Mouse (Mus musculus) liver, postnatal 0 days (tissue): ENCODE measurements at regions not wholly inside any gene's neighbourhood (a gene's known extent, or its start where the extent isn't known, plus 50 kb on each side); places are given as distances from the start of the nearest gene placed in this dataset.

ENCODE experiments used
- ATAC-seq: fragments of 200-750 bp; cut with Nextera tagmentation; 2 replicates; pipeline ENCODE4 v1.8.0; 2017; ENCODE audit warnings: mild to moderate bottlenecking, moderate library complexity
- DNase-seq: peaks from one replicate; pipeline ENCODE4 v3.0.0-alpha.2; 2016
- H3K27ac ChIP-seq: fragments of 300-500 bp; sonication (generic); 2 replicates; pipeline ENCODE4 v1.5.1; 2014; ENCODE audit warnings: antibody characterized with exemption, moderate library complexity, mild to moderate bottlenecking, low read depth
- H3K27me3 ChIP-seq: fragments of 300-500 bp; sonication (generic); 2 replicates; pipeline ENCODE4 v1.6.1; 2014; ENCODE audit warnings: low read length, control low read depth, mixed read lengths; ENCODE audit not compliant: insufficient read depth
- H3K36me3 ChIP-seq: fragments of 300-500 bp; sonication (generic); replicated peaks from 2 replicates; pipeline ENCODE4 v1.6.1; 2014; ENCODE audit warnings: mild to moderate bottlenecking, control low read depth, low read length, moderate library complexity, mixed read lengths; ENCODE audit not compliant: insufficient read depth
- H3K4me1 ChIP-seq: fragments of 300-500 bp; sonication (generic); 2 replicates; pipeline ENCODE4 v1.6.1; 2014; ENCODE audit warnings: antibody characterized with exemption, mild to moderate bottlenecking, control low read depth; ENCODE audit not compliant: insufficient read depth
- H3K4me2 ChIP-seq: fragments of 300-500 bp; sonication (generic); 2 replicates; pipeline ENCODE4 v1.6.1; 2014; ENCODE audit warnings: low read depth, mild to moderate bottlenecking, low read length, moderate library complexity, mixed read lengths
- H3K4me3 ChIP-seq: fragments of 300-500 bp; sonication (generic); 2 replicates; pipeline ENCODE4 v1.5.1; 2014; ENCODE audit warnings: low read depth, low read length
- H3K9ac ChIP-seq: fragments of 300-500 bp; sonication (generic); replicated peaks from 2 replicates; pipeline ENCODE4 v1.6.1; 2014; ENCODE audit warnings: mild to moderate bottlenecking, moderate library complexity
- H3K9me3 ChIP-seq: fragments of 300-500 bp; sonication (generic); 2 replicates; pipeline ENCODE4 v1.6.1; 2016; ENCODE audit warnings: mild to moderate bottlenecking, control low read depth, low read length, mixed read lengths
- CTCF ChIP-seq: sonication (generic); IDR thresholded peaks from 2 replicates; pipeline ENCODE4 v1.5.1; 2016; ENCODE audit warnings: antibody characterized with exemption, low read depth
- EP300 ChIP-seq: IDR thresholded peaks from 2 replicates; pipeline ENCODE4 v1.6.1; 2016; ENCODE audit warnings: antibody characterized with exemption, low read depth, mild to moderate bottlenecking
- WGBS: fragments of 180-500 bp; shearing (Covaris S2); extraction: QIAGEN DNeasy Blood & Tissue Kit; methylation state at CpG from one replicate; pipeline ENCODE4 v1.1.7; 2014; ENCODE audit not compliant: insufficient replicate concordance; 5-methylcytosine and 5-hydroxymethylcytosine counted together

DNA sequence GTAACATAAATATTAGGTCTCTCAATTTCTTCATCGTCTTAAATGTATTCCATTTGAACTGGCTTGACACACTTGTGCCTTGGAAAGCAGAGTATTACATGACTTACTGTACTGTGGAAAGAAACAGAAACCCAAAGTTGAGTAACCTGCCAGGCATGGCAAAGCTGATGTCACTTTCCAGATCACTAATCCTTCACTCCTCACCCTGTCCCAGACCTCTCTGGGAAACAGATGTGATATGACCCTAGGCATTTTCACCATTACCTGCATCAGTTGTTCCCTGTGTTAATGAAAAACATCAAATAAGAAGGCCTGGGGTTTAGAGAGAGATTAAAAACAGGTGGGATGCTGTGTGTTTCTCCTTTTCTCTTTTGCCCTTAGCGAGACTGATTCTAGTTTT, 161.4 kb upstream of the Gm10192 start:
- ATAC-seq (no peak), DNase-seq (no peak)
- 68% methylated on average over 2 of the region's 2 CpGs for WGBS

DNA sequence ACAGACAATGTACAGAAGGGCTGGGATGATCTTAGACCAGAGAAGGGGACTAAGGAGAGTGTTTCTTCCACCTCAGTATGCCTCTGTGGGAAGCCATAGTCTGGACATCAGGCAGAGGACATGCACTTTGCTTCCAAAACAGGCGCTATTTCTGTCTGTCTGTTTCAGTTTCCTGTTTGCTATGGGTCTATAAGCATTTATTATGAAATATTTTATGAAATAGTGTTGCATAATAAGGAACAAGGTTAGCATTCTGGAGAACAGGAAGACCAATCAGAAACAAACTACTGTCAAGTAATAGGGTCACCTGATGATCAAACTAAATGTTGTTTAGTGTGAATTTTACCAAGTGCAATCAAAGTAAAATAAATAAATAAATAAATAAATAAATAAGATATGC, 160.4 kb upstream of the Gm10192 start:
- H3K4me2 ChIP-seq = no peak overlapping the region
- ATAC-seq (no peak), DNase-seq (no peak)
- no peak for TF ChIP-seq EP300
- TF ChIP-seq CTCF = no peak
- no peaks in the 10 kb centered on the region for H3K27me3 ChIP-seq
- no peak overlapping the region for H3K4me3 ChIP-seq
- H3K9ac ChIP-seq = no peak overlapping the region
- no peaks in the 10 kb centered on the region for H3K36me3 ChIP-seq
- 68% methylated on average over 1 of the region's 1 CpGs for WGBS
- H3K4me1 ChIP-seq = no peaks in the 10 kb centered on the region
- H3K27ac ChIP-seq = no peak overlapping the region
- H3K9me3 ChIP-seq = no peaks in the 10 kb centered on the region

More for the DNA sequence above, 161.4 kb upstream of the Gm10192 start:
- Histone ChIP-seq H3K36me3 (no peaks in the 10 kb centered on the region), H3K4me3 (no peak overlapping the region), H3K4me1 (no peaks in the 10 kb centered on the region), H3K27me3 (no peaks in the 10 kb centered on the region), H3K27ac (no peak overlapping the region), H3K4me2 (no peak overlapping the region), H3K9me3 (no peaks in the 10 kb centered on the region), H3K9ac (no peak overlapping the region)
- TF ChIP-seq CTCF = no peak
- TF ChIP-seq EP300 = no peak
